Mouse (Mus musculus) neutrophil, adult 59 days (primary cell): ENCODE results near the gene Arpc4. TPM values are rescaled to one million over a fixed set of nuclear protein-coding genes. Genes with fewer than 3 reads are reported as not detected.

Experiments used
- total RNA-seq, 2 experiments: library from RNA; stranded (reverse); gene quantifications; 1 replicate in 1 of 2; 2 replicates in 1 of 2; pipeline ENCODE4 v1.2.4; 2023

The Arpc4 gene
- 100 to 1,000 TPM; 474 to 514 TPM for total RNA-seq

DNA sequence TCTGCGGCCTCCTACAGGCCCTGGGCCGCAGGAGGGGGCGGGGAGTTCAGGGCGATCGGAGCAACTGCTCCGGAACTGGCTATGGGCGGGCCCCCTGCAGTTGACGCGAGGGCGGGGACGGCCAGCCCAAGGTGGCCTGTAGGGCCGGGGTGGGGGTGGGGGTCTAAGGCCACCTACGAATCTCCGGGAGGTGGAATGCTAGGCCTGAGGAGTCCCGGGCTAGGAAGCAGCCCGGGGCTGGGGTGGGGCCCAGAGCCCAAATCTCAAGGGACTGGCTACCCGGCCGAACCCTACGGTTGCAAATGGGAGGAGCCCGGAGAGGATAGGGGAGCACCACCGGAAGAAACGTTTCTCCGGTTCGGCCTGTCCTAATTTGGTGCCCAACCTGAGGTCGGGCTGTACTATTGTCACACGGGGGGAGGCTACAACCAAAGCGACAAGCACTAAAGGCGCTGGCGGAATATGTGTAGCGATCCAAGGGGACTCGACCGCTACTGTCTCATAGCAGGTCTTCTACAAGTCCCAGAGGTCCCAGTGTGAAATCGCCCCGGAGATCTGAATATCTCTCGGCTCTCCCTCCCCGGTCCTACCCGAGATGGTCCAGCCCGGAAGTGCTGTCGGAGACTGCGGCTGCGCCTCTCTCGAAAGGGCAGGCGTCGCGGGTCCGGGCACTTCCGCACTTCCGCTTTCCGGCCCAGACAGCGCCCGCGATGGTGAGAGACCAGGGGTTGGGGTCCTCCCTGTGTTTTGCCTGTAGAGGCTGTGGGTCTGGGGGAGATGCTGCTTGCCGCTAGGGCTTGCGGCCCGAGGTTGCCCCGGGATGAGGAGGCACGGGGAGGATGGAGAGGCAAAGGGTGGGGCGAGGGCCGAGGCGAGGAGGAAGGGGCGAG is at the start of gene Arpc4, which contains the start of gene Tada3:
Gene Arpc4, plus strand, starts transcription at position 620 of the 890 bp plus-strand sequence.
Gene Tada3, minus strand, starts transcription at position 388 of the 890 bp plus-strand sequence.

DNA sequence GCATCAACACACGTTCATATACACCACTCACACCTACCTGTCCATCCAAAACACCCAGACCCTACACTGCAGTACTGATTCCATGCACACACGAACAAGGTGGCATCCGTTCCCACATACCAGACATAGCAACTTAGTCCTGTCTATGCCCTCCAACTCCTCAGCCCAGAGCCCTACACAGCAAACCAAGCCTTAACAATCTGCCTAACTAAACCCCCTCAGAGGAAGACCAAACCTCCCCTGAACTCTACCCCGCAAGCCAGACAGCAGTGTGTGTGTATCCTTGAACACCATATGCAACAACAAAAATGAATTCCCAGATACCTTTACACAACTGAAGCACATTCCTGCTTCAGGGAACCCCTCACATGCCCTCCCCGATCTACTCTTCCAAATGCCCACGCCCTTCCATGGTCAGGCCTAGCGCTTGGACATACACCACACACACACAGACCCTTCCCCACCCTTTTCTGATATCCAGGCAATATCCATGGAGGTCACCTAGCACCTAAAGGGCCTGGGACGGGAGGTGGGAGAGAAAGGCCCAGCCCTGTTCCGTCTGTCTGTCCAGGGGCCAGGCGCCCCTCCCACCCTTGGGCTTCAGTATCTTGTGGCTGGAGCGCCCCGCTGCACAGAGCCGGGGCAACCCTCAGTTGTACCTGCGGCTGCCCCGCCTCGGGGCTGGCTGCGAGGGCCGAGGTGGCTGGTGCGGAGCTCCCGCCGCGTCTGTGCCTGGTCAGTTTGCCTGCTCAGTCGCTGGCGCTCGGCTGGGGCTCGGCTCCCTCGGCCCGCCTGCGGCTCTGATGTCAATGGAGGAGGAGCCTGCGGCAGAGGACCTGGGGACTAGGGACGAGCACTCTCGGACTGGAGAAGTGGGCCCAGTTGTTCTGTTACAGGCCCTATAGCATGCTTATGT is 34.5 kb upstream of the Arpc4 start, which contains the start of gene Camk1:
Gene Camk1, minus strand, starts transcription at position 808 of the 916 bp plus-strand sequence.

DNA sequence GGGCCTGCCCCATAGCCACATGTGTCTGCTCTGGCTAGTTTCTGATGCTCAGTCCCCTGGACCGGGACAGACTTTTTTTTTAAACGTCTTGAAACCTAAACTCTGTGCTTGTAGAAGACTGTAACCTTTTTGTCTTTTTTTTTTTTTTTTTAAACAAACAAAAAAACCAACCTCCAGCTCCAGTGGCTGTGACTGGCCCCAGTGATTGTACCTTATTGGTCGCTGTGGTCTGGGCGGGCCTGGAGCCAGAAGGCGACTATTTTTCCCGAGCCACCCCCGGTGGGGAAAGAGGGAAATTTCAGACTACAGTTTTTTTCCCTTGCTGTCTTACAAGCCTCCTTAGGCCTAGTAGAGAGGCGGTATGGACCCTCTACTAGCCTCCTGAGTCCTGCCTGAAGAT is 11.0 kb downstream of the Arpc4 start, which contains the start of gene Ttll3:
Gene Ttll3, plus strand, starts transcription at position 301 of the 400 bp plus-strand sequence.

DNA sequence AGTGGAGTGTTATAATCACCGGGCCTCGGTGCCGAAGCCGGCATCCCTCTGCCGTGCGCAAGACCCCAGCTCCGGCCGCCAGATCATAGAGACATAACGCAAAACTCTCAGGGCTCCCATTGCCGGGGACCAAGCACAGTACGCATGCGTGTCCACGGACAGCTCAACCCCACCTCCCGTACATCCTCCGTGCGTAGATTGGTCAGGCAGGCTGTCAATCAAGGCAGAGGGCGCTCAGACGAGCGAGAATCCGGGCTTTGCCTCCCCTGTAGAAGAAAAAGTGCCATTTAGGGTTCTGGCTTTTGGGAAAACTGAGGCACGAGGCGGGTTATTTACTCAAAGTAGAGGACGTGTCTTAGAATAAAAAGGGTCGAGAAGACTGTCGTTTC is 41.3 kb downstream of the Arpc4 start, which contains the start of gene Rpusd3:
Gene Rpusd3, minus strand, starts transcription at position 142 of the 389 bp plus-strand sequence.

DNA sequence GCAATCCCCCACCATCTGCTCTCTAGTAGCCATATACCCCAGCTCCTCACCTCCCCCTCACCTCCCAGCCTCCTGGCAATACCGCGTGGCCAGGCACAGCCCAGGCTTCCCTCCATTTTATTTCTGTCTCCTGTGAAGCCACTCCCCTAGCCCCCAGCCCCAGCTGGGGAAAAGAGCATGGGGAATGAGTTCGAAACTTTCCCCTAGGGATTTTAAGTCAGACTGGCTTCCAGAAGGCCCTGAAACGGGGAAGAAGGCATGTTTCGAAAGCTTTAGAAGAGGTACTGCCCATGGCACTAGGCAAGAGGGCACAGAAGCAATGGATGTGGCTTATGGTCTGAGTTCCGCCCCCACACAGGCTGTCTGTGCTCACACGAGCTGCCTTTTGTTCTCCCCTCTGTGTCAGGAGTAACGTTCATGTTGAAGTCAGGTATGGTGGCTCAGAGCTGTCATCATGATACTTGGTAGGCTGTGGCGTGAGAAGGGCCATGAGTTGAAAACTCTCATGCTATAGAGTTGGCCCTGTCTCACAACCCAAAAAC is 57.8 kb downstream of the Arpc4 start, which contains the start of gene Cidec:
Gene Cidec, minus strand, starts transcription at position 97 of the 542 bp plus-strand sequence.

Other genes with a start within 250 kb of the Arpc4 start
- 1 to 10 TPM in 1 of 2 experiments, not detected in 1; 1.3 TPM for gene Lhfpl4, start 182.7 kb upstream of the Arpc4 start, total RNA-seq
- 10 to 100 TPM; 48.3 to 50.3 TPM for gene Mtmr14, start 140.3 kb upstream of the Arpc4 start, total RNA-seq
- 1 to 10 TPM in 1 of 2 experiments, under 1 TPM in 1; 0.57 to 1.6 TPM for gene Cpne9, start 95.8 kb upstream of the Arpc4 start, total RNA-seq
- 100 to 1,000 TPM; 110 to 113 TPM for gene Brpf1, start 71.0 kb upstream of the Arpc4 start, total RNA-seq
- 10 to 100 TPM; 10.9 to 11.4 TPM for gene Ogg1, start 51.1 kb upstream of the Arpc4 start, total RNA-seq
- gene Camk1, start 34.1 kb upstream of the Arpc4 start, total RNA-seq: 10 to 100 TPM; 32.5 to 35.2 TPM
- gene Tada3, start 232 bp upstream of the Arpc4 start, total RNA-seq: 10 to 100 TPM; 24.6 to 27.1 TPM
- 10 to 100 TPM; 34.3 to 35.3 TPM for gene Ttll3, start 11.1 kb downstream of the Arpc4 start, total RNA-seq
- gene Rpusd3, start 41.2 kb downstream of the Arpc4 start, total RNA-seq: 1 to 10 TPM; 3.1 to 3.7 TPM
- not detected for gene Cidec, start 57.6 kb downstream of the Arpc4 start, total RNA-seq
- gene Jagn1, start 64.5 kb downstream of the Arpc4 start, total RNA-seq: 10 to 100 TPM; 10.6 to 11.6 TPM
- not detected for gene Il17re, start 80.4 kb downstream of the Arpc4 start, total RNA-seq
- gene Il17rc, start 93.3 kb downstream of the Arpc4 start, total RNA-seq: not detected
- gene Creld1, start 105.2 kb downstream of the Arpc4 start, total RNA-seq: 1 to 10 TPM; 2.6 to 3.2 TPM
- under 1 TPM in 1 of 2 experiments, not detected in 1; 0.13 TPM for gene Prrt3, start 123.8 kb downstream of the Arpc4 start, total RNA-seq
- 10 to 100 TPM; 44.1 to 51.6 TPM for gene Emc3, start 153.5 kb downstream of the Arpc4 start, total RNA-seq
- gene Fancd2, start 153.6 kb downstream of the Arpc4 start, total RNA-seq: 10 to 100 TPM; 14.5 to 16.7 TPM
- gene Fancd2os, start 222.6 kb downstream of the Arpc4 start, total RNA-seq: not detected
- 100 to 1,000 TPM; 120 to 142 TPM for gene Brk1, start 226.7 kb downstream of the Arpc4 start, total RNA-seq
- 10 to 100 TPM; 17.4 to 24.4 TPM for gene Vhl, start 245.8 kb downstream of the Arpc4 start, total RNA-seq